Mouse (Mus musculus): ENCODE measurements at regions not wholly inside any gene's neighbourhood (a gene's known extent, or its start where the extent isn't known, plus 50 kb on each side); places are given as distances from the start of the nearest gene placed in this dataset.
"Not testable (repeated sequence)": the region's sequence is repeated elsewhere in the genome, so short reads cannot be mapped to it uniquely, and the experiment has no call there.

DNA sequence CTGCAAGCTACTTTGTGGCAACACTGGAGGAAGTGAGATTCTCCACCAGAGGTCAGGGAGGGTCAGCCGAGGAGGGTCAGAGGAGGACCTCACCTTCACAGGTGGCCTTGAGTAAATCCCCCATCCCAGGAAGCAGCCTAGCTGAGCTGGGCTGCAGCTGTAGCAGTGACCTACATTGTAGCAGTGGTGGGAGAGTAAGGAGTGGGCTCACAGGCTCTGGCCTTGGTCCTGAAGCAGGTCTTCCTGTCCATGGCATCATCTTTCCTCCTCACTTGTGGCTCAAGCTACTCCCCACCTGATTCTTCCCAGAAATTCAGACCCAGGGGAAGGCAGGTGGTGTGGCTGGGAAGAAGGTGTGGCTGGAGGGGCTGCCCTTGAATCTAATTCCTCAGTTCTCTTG lies 84.3 kb downstream of the 1810013L24Rik start:
- not testable (repeated sequence) for DNase-seq (ENCODE audit: low spot score in 2 of 2)

GRCm38 (mm10) chr16:8916091-8916490 lies 86.2 kb downstream of the 1810013L24Rik start:
- no peak for DNase-seq (ENCODE audit: low spot score in 2 of 2)

- DNase-seq (ENCODE audit: low spot score in 2 of 2): no peak
Measured at GRCm38 (mm10) chr16:8918741-8919535, 89.0 kb downstream of the 1810013L24Rik start.

DNA sequence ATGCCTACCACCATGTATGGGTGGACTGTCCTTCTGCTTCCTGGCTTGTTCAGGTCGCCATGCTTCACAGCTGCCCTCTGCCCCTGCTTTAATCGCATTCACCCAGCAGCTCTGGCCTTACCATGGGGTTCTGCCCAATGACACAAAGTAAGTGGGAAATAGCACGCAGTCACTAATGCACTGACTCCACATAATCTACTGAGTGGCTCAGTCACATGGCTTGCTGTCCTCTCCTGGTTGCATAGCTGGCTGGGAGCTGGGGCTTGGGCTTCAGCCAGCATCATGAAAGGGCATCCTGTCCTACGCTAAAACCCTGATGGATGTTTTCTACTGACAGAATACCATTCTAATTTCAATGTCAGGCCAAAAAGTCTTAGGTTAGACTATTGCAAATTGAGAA lies 94.8 kb downstream of the 1810013L24Rik start:
- DNase-seq (ENCODE audit: low spot score in 2 of 2): no peak

DNA sequence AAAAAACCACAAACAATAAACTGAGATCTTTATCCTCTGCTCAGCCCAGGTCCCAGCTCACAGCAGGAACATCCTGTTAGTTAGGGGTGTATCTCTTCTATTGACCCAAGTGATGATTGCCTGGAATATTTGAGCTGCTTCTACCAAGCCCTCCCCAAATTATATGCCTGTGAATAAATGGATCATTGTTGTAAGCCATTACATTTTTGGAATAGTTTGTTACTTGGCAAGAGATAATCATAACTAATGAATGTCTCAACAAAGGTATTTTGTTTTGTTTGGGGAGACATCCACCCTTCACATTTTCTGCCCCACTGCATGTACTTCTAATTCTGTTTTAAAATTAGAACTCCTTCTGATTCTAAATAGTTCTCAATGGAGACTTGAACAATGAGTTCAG lies 102.1 kb downstream of the 1810013L24Rik start:
- DNase-seq (ENCODE audit: low spot score in 2 of 2): no peak

- DNase-seq (ENCODE audit: low spot score in 2 of 2): no peak
Measured at GRCm38 (mm10) chr16:8933121-8933520, 103.2 kb downstream of the 1810013L24Rik start.

DNA sequence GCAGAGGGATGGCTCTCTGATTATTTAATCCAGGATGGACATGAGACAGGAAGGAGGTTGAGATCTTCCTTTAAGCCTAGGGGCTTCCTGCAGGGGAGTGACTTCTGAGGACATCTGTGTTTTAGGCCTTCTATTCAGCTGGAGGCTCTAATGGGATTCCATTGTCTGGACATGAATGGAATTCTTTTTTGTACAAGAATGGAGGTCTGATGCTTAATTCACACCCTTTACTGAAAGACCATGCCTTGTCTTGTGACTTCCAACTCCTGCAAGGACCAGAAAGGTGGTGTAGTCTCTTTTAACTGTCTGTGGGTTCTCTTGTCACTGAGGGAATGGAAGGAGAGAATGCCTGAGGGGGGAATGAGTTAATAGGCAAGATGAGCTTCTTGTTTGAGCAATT lies 106.5 kb downstream of the 1810013L24Rik start:
- DNase-seq (ENCODE audit: low spot score in 2 of 2): no peak

GRCm38 (mm10) chr16:8938516-8938915 lies 108.6 kb downstream of the 1810013L24Rik start:
- peak; percentile 45 to 53 for DNase-seq (ENCODE audit: low spot score in 2 of 2)

DNA sequence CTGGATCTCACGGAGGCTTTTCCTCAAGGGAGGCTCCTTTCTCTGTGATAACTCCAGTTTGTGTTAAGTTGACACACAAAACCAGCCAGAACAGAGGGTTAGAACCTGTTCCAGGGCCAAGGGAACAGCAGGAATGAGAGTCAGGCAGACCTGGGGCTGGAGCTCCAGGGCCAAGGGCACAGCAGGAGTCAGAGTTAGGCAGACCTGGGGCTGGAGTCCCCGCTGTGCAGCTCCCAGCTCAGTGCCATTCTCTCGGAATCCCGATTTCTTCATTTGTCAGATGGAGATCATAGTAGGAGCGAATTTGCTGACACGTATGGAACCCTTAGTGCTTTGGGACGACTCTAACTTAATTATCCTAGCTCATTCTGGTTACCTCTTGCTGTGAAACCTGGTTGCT lies 109.2 kb downstream of the 1810013L24Rik start:
- no peak for DNase-seq (ENCODE audit: low spot score in 2 of 2)

DNA sequence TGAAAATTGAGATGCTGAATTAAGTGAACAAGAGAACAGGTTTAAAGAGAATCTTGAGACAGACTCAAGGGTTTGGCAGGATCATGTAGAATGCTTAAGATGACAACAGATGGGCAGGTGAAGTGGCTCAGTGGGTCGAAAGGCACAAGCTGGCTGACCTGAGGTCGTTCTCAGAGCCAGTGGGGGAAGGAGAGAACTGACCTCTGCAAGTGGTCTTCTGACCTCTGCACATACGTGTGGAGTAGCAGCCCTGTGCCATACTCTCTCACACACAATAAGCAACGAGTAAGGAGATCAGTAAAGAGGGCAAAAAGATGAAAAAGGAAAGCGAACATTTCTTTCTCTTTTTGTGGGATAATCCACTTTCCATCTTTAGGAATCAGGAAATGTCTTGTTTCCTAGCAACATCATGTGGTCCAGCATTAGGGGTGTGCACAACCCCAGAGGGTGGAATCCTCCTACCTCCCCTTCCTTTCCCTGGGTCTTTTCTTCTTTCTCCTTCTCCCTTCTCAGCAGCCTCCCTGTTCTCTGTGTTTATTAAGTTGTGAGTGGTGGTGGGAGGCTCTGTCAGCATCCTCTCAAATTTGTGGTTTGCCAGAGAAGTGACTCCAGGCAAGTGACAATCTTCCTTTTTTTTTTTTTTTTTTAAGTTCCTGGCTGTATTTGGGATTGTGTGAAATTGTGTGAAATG lies 114.7 kb downstream of the 1810013L24Rik start:
- no peak for DNase-seq (ENCODE audit: low spot score in 2 of 2)

DNA sequence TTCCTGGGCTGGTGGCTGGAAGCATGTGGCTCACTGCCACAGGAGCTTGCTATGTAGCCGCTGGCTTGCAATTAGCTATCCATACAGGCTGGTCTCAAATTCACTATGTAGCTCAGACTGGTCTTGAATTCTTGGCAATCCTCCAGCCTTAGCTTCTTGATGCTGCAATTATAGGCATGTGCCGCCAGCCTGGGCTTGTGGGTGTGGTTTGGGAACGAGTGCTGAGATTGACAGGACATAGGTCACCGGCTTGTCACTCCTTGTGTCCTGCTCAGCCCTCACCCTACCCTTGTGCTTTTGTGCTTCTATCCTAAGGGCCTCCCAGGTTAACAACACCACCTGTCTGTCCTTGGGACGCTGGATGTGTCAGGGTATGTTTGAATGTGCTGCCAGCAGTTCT lies 117.9 kb downstream of the 1810013L24Rik start:
- DNase-seq (ENCODE audit: low spot score in 2 of 2): no peak

DNA sequence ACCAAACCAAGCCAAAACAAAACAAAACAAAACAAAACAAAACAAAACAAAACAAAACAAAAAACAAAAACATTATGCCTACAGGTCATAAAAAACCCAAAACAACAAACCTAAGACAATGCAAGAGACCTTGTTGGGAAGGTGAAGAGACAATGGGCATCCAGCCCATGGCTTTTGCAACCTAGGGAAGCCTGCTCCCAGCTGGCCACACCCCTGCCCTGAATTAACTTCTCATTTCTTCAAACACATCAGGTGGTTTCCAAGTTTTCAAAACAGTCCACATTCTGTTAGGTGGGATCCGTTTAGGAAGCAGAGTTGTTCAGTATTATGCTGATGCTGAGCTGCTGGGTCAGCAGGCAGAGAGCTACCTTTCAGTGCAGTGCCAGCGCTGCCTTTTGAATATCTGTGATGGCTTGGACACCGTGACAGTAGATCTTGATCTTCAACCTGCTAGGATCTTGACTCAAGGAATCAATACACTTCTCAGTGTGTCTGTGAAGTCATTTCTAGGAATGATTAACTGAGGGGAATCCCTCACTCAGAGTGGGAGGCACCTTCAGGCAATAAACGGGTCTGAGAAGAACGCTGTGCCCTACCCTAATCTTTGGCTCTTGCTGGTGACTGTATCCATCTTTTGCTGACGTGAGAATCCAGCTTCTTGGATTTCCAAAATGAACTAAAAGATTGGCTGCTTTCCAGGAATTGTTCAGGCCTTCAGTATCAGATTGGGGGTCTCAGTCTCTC lies 121.4 kb downstream of the 1810013L24Rik start:
- DNase-seq (ENCODE audit: low spot score in 2 of 2): no peak

- DNase-seq (ENCODE audit: low spot score in 2 of 2): no peak
Measured at GRCm38 (mm10) chr16:8961739-8962138, 131.8 kb downstream of the 1810013L24Rik start.

- DNase-seq (ENCODE audit: low spot score in 2 of 2): no peak
Measured at GRCm38 (mm10) chr16:8993521-8994250, 163.8 kb downstream of the 1810013L24Rik start.

DNA sequence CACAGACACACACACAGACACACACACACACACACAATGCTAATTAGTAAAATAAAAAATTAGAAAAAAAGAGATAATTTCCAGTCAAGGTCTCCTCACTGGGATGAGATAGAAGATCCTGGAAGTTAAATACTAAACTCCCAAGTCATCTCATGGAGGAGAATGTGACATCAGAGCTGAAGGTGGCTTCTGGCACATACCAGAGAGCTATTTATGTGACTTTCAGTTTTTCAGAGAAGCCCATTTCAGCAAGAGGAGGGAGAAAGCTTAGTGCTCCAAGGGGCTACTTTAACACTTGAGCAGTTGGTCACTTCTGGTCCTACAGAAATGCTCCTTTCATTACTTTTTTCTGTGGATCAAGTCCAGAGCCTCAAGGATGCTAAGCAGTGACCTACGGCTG lies 164.6 kb downstream of the 1810013L24Rik start:
- DNase-seq (ENCODE audit: low spot score in 2 of 2): no peak

GRCm38 (mm10) chr16:8997250-8997649 lies 167.3 kb downstream of the 1810013L24Rik start:
- DNase-seq (ENCODE audit: low spot score in 2 of 2): no peak

DNA sequence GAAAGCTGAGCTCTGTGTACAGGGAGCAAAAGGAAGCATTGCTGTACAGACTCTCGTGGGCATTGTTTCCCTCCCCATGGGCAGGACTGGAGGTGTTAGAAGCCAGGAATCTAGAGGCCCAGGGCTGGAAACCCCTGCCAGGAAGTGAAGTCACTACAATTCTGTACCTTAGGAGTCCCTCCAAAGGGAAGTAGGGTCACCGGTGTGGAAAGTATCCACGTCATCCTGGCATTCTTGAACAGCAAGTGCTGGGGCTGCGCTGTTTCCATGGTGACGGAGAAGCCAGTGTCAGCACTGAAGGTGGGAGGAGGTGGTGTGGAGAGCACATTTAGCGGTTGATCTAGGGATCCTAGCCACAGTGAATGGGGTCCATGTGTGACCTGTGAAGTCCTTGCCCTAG lies 174.1 kb downstream of the 1810013L24Rik start:
- no peak for DNase-seq (ENCODE audit: low spot score in 2 of 2)

- DNase-seq (ENCODE audit: low spot score in 2 of 2): no peak
Measured at GRCm38 (mm10) chr16:9005933-9006332, 176.0 kb downstream of the 1810013L24Rik start.

DNA sequence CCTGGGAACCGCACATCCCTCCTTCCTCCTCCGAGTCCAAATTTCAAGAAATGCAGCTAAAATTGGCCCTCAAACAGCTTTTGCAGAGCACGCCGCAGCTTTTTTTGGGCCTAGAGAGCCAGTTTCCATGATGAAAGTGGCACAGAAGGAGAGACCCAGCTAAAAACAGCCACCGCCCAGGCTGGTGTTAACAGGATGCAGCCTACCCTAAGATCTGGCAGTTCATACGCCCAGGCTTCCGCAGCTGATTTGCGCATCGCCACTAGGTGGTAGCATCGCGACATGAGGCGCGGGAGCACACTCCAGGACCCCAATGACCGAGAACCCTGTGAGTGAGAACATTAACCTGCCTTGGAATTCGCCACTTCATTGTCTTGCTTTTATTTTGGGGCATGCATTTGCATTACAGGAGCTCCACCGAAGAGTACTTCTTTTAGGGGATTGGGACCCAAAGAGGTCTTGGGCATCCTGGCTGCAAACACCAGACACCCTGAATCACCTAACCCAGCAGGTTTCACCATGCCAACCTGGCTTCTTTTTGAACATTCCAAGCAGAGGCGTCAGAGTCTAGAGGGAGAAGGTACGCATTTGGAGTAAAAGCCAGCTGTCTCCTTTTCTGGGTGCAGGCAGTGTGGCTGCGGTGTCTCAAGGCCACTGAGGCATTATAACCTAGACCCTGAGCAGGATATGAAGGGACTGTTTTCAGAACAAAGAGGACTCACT lies 179.6 kb downstream of the 1810013L24Rik start:
- DNase-seq (ENCODE audit: low spot score in 2 of 2): peak; percentile 74 to 79

GRCm38 (mm10) chr16:9011077-9011476 lies 181.2 kb downstream of the 1810013L24Rik start:
- DNase-seq (ENCODE audit: low spot score in 2 of 2): no peak

DNA sequence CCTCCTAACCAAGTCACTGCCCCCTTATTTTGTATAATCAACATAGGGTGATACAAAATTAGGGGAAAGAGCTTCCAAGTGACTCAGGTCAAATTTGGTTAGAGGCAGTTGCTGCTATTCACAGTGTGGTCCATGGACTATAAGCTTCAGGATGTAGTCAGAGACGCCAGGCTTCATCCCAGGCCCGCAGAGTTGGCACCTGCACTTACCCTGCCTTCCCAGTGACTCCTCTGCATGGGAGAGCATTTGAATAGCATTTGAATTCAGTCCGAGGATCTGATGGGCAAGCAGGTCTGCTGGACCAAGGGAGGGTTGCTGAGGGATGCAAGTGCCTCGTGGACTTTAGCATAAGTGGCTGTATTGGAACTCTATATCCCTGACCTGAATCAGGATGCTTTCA lies 181.8 kb downstream of the 1810013L24Rik start:
- DNase-seq (ENCODE audit: low spot score in 2 of 2): no peak

Data from adrenal gland, adult 18-20 months (tissue).